Mouse (Mus musculus): ENCODE results near the gene Eps8l1.
A peak's percentile ranks its signal among the peaks of the same experiment; 100 is the strongest.
"Not testable (repeated sequence)": the region's sequence is repeated elsewhere in the genome, so short reads cannot be mapped to it uniquely, and the experiment has no call there.

The Eps8l1 gene

GRCm38 (mm10) chr7:4508739-4509116 lies 48.3 kb downstream of the Eps8l1 start:
- DNase-seq (ENCODE audit: low spot score) = no peak

GRCm38 (mm10) chr7:4509863-4510608 lies 49.6 kb downstream of the Eps8l1 start:
- peak; percentile 83 for DNase-seq (ENCODE audit: low spot score)

GRCm38 (mm10) chr7:4511489-4512224 lies 51.2 kb downstream of the Eps8l1 start:
- DNase-seq (ENCODE audit: low spot score) = no peak

DNA sequence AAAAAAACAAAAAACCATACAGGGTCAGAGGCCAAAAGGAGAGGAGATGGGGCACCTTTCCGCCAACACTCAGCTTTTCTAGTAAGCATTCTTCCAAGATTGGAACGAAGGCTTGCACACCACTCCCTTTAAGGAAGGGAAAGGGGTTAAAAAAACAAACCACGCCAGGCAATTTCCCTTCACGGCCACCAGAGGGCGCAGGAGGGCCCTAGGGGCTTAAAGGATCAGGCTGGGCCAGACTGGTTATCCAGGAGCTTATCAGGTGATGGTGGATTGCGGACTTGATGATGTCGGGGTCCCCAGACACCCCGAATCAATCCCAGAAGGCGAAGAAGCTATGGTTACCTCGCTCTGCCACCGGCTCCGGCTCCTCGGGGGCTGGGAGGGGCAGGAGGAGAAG lies 52.8 kb downstream of the Eps8l1 start:
- DNase-seq (ENCODE audit: low spot score) = peak; percentile 74

DNA sequence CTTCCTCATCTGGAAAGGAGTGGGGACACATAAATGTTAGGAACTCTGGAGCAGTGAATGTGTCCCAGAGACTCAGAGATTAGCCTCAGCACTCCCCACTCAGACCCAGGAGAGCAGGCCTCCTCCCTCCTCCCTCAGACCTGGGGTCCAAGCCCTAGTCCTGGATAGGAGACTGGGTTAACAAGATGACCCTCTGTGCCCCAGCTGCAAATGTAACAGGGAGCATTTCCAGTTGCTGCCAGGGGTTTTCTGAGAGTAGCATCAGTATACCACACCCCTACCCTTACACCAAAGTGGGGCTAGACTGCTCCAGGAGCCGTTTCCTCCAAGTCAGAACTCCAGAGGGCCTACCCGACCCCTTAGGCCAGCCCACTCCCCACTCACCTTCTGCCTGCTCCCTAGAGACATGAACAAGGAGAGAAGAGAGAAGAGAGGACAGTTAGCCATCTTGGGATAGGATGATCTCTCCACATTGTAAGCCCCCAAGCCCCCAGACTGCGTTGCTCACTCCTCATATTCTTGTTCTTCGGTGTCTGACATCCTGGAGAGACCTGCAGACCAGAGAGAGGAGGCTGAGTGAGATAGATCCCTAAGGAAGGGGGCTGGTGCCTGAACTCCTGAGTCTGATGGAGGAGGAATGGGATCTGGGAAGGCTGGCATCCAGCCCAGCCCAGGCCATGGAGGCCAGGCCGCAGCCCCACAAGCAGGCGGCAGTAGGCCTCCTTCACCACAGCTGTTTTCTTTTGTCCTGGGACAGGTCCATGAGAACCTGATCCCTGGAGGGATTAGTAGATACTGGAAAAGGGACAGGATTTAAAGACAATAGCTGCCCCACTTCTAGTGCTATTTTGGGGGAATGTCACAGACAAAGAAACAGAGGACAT lies 53.6 kb downstream of the Eps8l1 start:
- DNase-seq (ENCODE audit: low spot score) = no peak

DNA sequence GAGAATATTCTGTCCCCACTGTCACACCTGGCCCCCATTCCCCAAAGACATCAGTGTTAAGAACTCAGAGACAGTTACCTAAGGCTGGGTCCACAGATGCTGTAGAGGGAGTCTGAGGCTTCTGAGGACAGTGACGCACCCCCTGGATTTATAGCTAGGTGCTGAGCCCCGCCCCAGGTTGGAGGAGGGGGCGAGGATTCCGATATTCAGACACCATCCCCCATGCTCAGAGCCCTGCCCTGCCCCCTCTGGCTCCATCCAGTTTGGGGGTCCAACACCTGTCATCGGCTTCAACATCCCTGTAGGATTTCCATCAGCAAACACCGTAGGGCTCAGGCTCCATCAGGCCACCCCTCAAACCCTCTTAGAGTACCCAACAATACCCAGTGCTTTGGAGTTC lies 55.4 kb downstream of the Eps8l1 start:
- no peak for DNase-seq (ENCODE audit: low spot score)

- DNase-seq (ENCODE audit: low spot score) = no peak
These were observed 56.0 kb downstream of the Eps8l1 start, which contains the start of gene Tnnt1 for GRCm38 (mm10) chr7:4516332-4517050. TSS of gene Tnnt1 (minus strand) at chr7:4516382.

DNA sequence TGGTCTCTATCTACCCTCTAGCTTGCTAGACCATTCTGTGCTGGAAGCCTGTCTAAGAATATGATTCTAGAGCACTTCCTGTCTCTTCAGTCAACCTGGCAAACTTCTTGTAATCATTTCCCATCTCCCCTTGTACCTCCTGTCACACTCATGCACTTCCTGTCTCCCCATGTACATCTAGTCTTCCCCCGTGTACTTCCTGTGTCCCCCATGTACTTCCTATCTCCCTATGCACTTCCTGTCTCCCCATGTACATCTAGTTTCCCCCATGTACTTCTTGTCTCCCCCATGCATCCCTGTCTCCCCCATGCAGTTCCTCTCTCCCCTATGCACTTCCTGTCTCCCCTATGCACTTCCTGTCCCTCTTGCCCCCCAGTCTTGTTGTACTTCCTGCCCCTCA lies 58.0 kb downstream of the Eps8l1 start:
- DNase-seq (ENCODE audit: low spot score) = no peak

GRCm38 (mm10) chr7:4521231-4522003 lies 60.9 kb downstream of the Eps8l1 start:
- DNase-seq (ENCODE audit: low spot score) = peak; percentile 71

DNA sequence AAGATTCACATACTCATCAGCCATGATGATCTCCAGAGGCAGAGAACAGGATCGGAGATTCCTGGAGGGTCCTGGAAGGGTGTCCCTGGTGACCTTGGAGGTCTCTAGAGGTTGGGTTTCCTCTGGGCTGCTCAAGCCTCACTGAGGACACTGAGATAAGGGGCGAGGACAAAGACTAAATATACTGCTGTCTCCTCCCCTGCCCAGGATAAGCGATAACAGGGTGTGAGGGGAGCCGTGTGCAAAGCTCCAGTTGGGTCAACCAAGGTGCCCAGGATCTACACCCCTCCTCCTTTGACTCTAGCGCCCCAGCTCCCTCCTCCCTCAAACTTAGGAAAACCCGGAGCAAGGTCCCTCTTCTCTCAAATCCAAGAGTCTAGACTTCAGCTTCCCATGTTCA lies 61.8 kb downstream of the Eps8l1 start:
- DNase-seq (ENCODE audit: low spot score) = no peak

DNA sequence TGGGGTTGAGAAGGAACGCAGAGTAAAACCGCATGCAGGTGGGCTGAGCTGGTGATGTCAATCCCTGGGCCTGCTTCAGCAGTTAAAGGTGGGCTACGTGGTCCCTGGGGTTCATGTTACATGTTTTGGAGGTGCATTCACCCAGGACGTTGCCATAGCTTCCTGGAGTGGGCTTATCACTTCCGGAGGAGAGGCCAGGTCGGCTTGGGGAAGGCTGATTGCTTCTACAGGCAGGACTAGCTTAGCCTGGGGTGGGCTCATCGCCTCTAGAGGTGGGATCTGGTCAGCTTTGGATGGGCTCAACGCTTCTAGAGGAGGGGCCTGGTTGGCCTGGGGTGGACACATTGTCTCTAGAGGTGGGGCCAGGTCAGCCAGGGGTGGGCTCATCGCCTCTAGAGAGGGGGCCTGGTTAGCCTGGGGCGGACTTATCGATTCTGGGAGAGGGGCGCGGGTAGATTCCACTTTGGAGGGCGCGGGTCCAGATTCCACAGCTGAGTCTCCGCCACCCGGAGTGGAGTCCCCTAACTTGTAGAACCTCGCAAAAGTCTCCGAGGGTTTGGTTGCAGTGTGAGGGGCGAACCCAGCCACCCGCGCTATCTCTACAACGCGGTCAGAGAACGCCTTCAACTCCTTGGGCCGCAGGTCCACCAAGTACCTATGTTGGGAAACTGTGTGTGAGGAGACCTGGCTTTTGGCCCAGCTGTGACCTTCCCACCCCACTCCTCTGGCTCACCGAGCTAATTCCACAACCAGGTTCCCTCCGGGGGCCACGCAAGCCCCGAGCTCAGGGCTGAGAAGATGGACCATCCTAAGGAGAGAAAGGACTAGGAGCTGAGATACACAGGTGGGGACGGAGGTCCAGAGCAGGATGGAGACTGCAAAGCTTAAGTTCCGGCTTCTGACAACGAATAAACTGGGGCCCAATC lies 63.0 kb downstream of the Eps8l1 start:
- DNase-seq (ENCODE audit: low spot score) = no peak

DNA sequence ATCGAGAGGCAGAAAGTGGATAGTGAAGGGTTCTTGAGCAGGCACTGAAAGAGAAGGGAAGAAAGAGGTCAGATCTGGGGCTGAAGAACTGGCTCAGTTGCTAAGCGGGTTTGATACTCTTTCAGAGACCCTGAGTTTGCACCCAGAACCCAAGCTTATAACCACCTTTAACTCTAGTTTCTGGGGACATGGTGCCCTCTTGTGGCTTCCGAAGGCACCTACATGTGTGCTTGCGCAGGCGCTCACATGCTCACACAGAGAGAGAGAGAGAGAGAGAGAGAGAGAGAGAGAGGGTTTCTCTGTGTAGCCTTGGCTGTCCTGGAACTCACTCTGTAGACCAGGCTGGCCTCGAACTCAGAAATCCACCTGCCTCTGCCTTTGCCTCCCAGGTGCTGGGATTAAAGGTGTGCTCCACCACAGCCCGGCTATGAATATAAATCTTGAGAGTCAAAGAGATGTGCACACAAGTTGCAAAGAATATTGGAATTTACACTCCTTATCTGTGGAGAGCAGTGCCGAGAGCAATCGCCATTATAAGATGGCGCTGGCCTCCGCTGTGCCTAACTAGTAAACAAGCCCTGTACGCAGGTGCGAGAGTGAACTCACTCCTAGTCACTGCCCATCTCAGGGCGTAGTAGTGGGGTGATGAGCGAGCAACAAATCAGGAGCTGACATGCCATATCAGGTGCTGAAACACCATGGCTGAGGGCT lies 63.9 kb downstream of the Eps8l1 start, which contains the start of gene Tnni3:
Gene Tnni3, minus strand, starts transcription at position 18 of the 711 bp plus-strand sequence.
- not testable (repeated sequence) for DNase-seq (ENCODE audit: low spot score)

GRCm38 (mm10) chr7:4526341-4527301 lies 66.1 kb downstream of the Eps8l1 start:
- peak; percentile 91 for DNase-seq (ENCODE audit: low spot score)

GRCm38 (mm10) chr7:4527302-4527689 lies 66.8 kb downstream of the Eps8l1 start:
- DNase-seq (ENCODE audit: low spot score) = no peak
